Mouse (Mus musculus): ENCODE data around the gene Eif2ak4.

- TF ChIP-seq CTCF (IDR thresholded peaks at IDR 0.05; ENCODE audit: borderline replicate concordance, insufficient read depth, low read depth, low read length) (no peak), POLR2A (IDR thresholded peaks at IDR 0.05; ENCODE audit: borderline replicate concordance, insufficient read depth, low read length) (no peak)
Observed at GRCm38 (mm10) chr2:118406811-118407210, 18.4 kb downstream of the Eif2ak4 start.

Data from cerebellum, adult 2 months (tissue).